Mouse (Mus musculus) stomach, embryonic 15.5 days (tissue): ENCODE measurements at regions not wholly inside any gene's neighbourhood (a gene's known extent, or its start where the extent isn't known, plus 50 kb on each side); places are given as distances from the start of the nearest gene placed in this dataset.

Experiments used
- ATAC-seq: fragments of 200-750 bp; cut with Nextera tagmentation; 2 replicates; pipeline ENCODE4 v1.8.0; 2017; ENCODE audit warnings: low read depth, moderate number of reproducible peaks, moderate TSS enrichment; ENCODE audit not compliant: insufficient read depth, low FRiP score
- H3K27ac ChIP-seq: fragments of 300-500 bp; sonication (generic); 2 replicates; pipeline ENCODE4 v1.5.1; 2015; ENCODE audit warnings: mild to moderate bottlenecking, inconsistent platforms
- H3K27me3 ChIP-seq: fragments of 300-500 bp; sonication (generic); replicated peaks from 2 replicates; pipeline ENCODE4 v1.6.1; 2015; ENCODE audit warnings: inconsistent platforms
- H3K36me3 ChIP-seq: fragments of 300-500 bp; sonication (generic); 2 replicates; pipeline ENCODE4 v1.6.1; 2015; ENCODE audit warnings: inconsistent platforms
- H3K4me1 ChIP-seq: fragments of 300-500 bp; sonication (generic); 2 replicates; pipeline ENCODE4 v1.6.1; 2015; ENCODE audit warnings: inconsistent platforms
- H3K4me2 ChIP-seq: fragments of 300-500 bp; sonication (generic); 2 replicates; pipeline ENCODE4 v1.6.1; 2015; ENCODE audit warnings: mild to moderate bottlenecking, inconsistent platforms
- H3K4me3 ChIP-seq: fragments of 300-500 bp; sonication (generic); replicated peaks from 2 replicates; pipeline ENCODE4 v1.5.1; 2015; ENCODE audit warnings: inconsistent platforms
- H3K9ac ChIP-seq: fragments of 300-500 bp; sonication (generic); 2 replicates; pipeline ENCODE4 v1.6.1; 2015; ENCODE audit warnings: inconsistent platforms
- H3K9me3 ChIP-seq: fragments of 300-500 bp; sonication (generic); 2 replicates; pipeline ENCODE4 v1.6.1; 2016; ENCODE audit warnings: inconsistent platforms
- WGBS: fragments of 180-500 bp; shearing (Covaris S2); methylation state at CpG from one replicate; pipeline ENCODE4 v1.1.7; 2015; 5-methylcytosine and 5-hydroxymethylcytosine counted together

DNA sequence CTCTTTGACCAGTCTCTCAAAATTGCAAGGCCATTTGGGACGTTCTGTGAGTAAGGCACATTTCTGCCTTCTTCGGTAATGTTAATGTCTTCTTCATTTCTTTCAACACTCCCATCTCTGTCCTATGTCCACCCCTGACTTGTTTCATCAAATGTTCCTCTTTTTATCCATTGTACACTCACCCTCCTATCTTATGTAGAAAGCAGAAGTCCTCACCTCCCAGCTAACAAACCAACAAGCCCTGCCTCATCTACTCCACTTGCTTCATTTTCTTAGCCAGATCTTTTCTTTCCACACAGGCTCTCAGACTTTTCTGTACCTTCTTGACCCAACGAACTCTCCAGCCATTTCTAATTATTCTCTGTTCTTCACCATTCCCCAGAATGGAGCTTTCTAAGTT lies 179.2 kb upstream of the Cnr1 start:
- no peak overlapping the region for H3K4me2 ChIP-seq
- H3K9ac ChIP-seq, result no peak overlapping the region
- H3K4me1 ChIP-seq, result no peaks in the 10 kb centered on the region
- H3K36me3 ChIP-seq, result no peaks in the 10 kb centered on the region
- H3K9me3 ChIP-seq, result no peaks in the 10 kb centered on the region
- 80% methylated on average over 3 of the region's 3 CpGs for WGBS
- no peaks in the 10 kb centered on the region for H3K27me3 ChIP-seq
- H3K4me3 ChIP-seq, result no peak overlapping the region
- ATAC-seq, result no peak
- no peak overlapping the region for H3K27ac ChIP-seq

DNA sequence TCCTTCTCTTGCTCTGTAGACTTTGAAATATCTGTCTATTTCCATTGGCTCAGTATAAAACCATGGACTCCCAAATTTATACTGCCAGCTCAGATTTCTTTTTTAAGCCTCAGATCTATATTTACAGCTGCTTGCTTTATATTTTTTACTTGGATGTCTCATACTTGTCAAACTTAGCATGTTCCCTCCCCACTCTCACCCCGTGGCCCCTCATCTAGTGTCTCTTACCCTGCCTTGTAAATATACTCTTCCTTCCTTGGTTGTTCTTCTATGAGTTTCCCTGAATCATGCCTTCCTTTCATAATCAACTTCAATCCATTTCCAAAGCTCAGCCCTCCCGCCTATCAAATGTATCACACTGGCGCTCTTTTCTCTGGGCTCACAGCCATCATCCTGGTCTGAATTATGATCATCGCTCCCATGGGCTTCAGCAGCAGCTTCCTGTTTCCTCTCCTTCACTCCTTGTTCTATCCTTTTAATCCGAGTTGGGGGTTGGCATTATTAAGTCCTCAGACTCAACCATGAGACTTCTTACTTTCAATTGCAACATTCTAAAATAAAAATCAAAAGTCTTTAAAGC lies 177.0 kb upstream of the Cnr1 start:
- no peak overlapping the region for H3K9ac ChIP-seq
- H3K27ac ChIP-seq, result no peak overlapping the region
- H3K27me3 ChIP-seq, result no peaks in the 10 kb centered on the region
- H3K9me3 ChIP-seq, result no peaks in the 10 kb centered on the region
- WGBS, result 72% methylated on average over 5 of the region's 5 CpGs
- no peak overlapping the region for H3K4me2 ChIP-seq
- ATAC-seq, result no peak
- H3K4me3 ChIP-seq, result no peak overlapping the region
- H3K36me3 ChIP-seq, result no peaks in the 10 kb centered on the region
- H3K4me1 ChIP-seq, result no peaks in the 10 kb centered on the region

DNA sequence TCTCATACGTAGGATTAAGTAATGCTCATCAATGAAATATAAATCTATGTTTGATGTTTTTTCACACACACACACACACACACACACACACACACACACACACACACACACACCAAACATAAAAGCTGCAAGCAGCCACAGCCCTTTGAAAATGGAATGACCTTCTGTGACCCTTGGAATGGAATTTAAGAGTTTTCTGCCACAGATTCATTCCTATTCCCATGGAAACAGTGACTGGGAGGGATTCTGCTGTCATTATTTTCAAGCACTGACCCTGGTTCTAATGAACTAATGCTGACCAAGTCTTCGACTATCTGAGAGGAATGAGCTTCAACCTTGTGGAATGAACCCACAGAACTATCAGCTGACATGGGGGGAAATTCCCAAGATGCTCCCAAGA lies 156.7 kb upstream of the Cnr1 start:
- Histone ChIP-seq H3K36me3 (no peaks in the 10 kb centered on the region), H3K27ac (no peak overlapping the region), H3K9me3 (no peaks in the 10 kb centered on the region), H3K4me3 (no peak overlapping the region), H3K4me1 (no peaks in the 10 kb centered on the region), H3K9ac (no peak overlapping the region), H3K27me3 (no peaks in the 10 kb centered on the region), H3K4me2 (no peak overlapping the region)
- 61% methylated on average over 2 of the region's 2 CpGs for WGBS
- no peak for ATAC-seq

DNA sequence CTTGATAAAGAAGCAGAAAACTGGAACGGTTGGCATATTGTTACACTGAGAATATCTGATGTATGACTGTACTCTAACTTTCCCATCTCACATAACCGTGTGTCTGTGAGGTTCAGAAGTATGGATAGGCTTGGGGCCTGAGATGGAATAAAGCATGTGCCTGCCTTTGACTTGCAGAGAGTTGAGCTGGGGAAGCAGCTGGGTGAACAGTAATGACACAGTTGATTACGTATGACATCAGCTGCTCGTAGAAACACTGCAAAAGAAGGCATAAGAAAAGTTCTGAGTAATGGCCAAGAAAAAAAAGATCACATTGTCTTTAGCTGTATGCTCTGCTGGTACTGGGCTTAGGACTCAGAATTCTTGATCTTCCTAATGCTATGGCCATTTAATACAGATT lies 138.4 kb upstream of the Cnr1 start:
- ATAC-seq, result no peak
- H3K27ac ChIP-seq, result no peak overlapping the region
- WGBS, result 80% methylated on average over 4 of the region's 4 CpGs
- no peaks in the 10 kb centered on the region for H3K4me1 ChIP-seq
- no peak overlapping the region for H3K4me2 ChIP-seq
- H3K4me3 ChIP-seq, result no peak overlapping the region
- H3K36me3 ChIP-seq, result no peaks in the 10 kb centered on the region
- H3K9me3 ChIP-seq, result no peaks in the 10 kb centered on the region
- H3K27me3 ChIP-seq, result no peaks in the 10 kb centered on the region
- H3K9ac ChIP-seq, result no peak overlapping the region

DNA sequence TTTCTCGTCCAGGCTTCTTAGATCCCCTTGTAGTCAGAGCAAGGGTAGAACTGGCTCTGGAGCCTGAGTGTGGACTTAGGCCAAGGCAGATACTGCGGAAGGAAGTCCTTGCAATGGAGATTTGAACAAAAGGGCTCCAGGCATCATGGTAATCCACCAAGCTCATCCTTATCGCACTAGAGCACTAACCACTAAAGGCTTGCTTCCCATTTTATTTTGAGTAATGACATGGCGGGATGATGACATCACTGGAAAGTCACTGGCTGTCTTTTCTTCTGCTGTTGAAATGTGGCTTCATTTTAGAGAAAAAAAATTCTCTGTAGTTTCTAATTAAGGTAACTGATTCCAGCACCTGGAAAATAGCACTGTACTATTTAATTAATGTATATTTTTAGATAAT lies 137.4 kb upstream of the Cnr1 start:
- Histone ChIP-seq H3K4me2 (no peak overlapping the region), H3K9ac (no peak overlapping the region), H3K27ac (no peak overlapping the region), H3K9me3 (no peaks in the 10 kb centered on the region), H3K36me3 (no peaks in the 10 kb centered on the region), H3K27me3 (no peaks in the 10 kb centered on the region), H3K4me1 (no peaks in the 10 kb centered on the region), H3K4me3 (no peak overlapping the region)
- WGBS, result 89% methylated on average over 4 of the region's 4 CpGs
- no peak for ATAC-seq

DNA sequence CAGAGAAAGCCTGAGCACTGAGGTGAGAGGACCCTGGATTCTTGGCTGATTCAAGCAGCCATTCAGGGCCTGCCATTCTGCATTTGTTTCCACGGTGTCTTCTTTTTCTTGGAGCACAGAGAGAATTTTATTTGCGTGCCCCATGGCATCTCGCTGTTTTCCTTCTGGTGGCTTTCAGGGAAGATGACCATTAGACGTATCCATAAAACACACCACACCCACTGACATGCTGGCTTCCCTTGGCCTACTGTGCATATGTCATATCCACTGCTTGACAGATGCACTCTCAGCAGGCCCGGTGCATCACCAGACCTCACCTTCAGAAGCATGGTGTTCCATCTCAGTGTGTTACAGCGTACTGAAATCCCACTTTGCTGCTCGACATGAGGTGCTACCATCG lies 131.0 kb upstream of the Cnr1 start:
- no peak overlapping the region for H3K4me3 ChIP-seq
- WGBS, result 92% methylated on average over 8 of the region's 8 CpGs
- no peak overlapping the region for H3K4me2 ChIP-seq
- H3K9ac ChIP-seq, result no peak overlapping the region
- no peaks in the 10 kb centered on the region for H3K9me3 ChIP-seq
- ATAC-seq, result no peak
- H3K36me3 ChIP-seq, result no peaks in the 10 kb centered on the region
- no peak overlapping the region for H3K27ac ChIP-seq
- H3K4me1 ChIP-seq, result no peaks in the 10 kb centered on the region
- no peaks in the 10 kb centered on the region for H3K27me3 ChIP-seq

DNA sequence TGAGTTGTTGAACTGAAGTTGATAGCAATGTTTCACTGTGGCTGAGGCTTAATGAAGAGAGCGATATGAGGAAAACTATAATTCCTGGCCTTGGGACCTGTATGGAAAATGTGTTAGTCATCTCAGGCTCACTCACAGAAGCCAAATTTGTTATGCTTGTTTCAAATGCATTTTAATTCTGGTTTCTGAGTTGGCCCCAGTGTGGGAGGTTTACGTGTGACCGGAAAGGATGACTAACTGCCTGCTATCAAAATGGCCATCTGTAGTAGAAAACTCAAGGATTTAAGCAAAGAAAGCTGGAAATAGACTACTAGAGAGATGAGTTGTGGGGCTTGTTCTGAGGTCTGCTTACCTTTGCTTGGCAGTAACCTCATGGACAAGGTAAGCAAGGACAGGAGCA lies 128.9 kb upstream of the Cnr1 start:
- no peak for ATAC-seq
- WGBS, result 93% methylated on average over 3 of the region's 3 CpGs
- Histone ChIP-seq H3K27me3 (no peaks in the 10 kb centered on the region), H3K36me3 (no peaks in the 10 kb centered on the region), H3K4me2 (no peak overlapping the region), H3K27ac (no peak overlapping the region), H3K4me1 (no peaks in the 10 kb centered on the region), H3K9me3 (no peaks in the 10 kb centered on the region), H3K9ac (no peak overlapping the region), H3K4me3 (no peak overlapping the region)

DNA sequence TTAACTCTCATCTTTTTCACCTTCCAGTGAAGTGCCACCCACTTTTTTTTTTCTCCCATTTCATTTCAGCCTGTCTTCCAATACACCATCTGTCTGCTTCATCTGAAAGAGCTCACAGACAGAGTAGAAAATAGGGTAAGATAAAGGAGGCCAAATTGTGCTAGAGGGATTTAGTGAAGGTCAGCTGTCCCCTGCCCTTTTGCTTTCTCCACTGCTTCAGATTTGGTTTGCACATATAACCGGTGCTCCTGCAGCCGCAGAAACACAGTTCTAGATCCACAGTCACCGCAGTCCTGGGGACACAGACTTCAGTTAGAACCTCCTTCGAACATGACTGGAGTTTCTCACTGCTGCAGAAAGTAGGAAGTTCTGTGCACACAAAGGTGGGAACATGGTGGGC lies 126.4 kb upstream of the Cnr1 start:
- WGBS, result 93% methylated on average over 4 of the region's 4 CpGs
- Histone ChIP-seq H3K9me3 (no peaks in the 10 kb centered on the region), H3K4me3 (no peak overlapping the region), H3K4me1 (no peaks in the 10 kb centered on the region), H3K27ac (no peak overlapping the region), H3K9ac (no peak overlapping the region), H3K4me2 (no peak overlapping the region), H3K27me3 (no peaks in the 10 kb centered on the region), H3K36me3 (no peaks in the 10 kb centered on the region)
- ATAC-seq, result no peak

DNA sequence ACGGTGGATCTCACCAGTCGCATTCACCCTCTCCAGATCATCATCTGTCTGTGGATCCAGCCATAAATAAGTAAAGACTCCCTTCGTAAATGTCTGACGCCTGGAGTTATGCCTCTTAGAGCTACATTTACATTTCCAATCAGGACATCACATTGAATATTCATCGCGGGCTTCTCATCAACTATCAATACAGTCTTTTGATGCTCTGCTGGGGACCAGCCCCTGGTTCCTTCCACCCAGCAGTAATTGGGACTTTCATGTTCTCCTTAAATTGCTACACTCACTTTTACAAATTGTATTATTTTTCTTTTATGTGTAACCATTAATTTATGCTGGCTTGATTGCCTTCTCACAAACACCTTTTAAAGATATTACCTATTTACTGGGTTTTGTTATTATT lies 125.7 kb upstream of the Cnr1 start:
- no peak overlapping the region for H3K27ac ChIP-seq
- no peaks in the 10 kb centered on the region for H3K9me3 ChIP-seq
- no peak for ATAC-seq
- WGBS, result 85% methylated on average over 6 of the region's 6 CpGs
- no peaks in the 10 kb centered on the region for H3K27me3 ChIP-seq
- no peaks in the 10 kb centered on the region for H3K36me3 ChIP-seq
- H3K9ac ChIP-seq, result no peak overlapping the region
- no peaks in the 10 kb centered on the region for H3K4me1 ChIP-seq
- H3K4me2 ChIP-seq, result no peak overlapping the region
- H3K4me3 ChIP-seq, result no peak overlapping the region

DNA sequence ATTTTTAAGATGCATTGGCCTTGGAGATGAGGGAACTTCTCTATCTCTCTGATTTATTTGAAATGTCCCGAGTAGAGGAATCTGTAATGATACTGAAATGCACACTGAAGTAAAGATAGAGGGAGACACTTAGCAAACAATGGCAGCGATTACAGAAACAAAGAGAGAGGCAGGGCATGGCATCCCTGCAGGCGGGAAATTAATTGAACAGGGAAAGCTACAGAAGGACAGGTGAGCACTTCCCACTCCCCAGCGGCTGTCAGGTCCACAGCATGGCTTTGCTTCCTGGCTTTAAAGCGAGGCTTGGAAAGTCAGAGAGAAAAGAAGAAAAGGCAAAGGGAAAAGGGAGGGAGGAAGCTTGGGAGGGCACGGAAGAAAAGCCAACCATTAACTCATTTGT lies 125.3 kb upstream of the Cnr1 start:
- Histone ChIP-seq H3K4me1 (no peaks in the 10 kb centered on the region), H3K9me3 (no peaks in the 10 kb centered on the region), H3K36me3 (no peaks in the 10 kb centered on the region), H3K4me3 (no peak overlapping the region), H3K27me3 (no peaks in the 10 kb centered on the region), H3K9ac (no peak overlapping the region), H3K4me2 (no peak overlapping the region), H3K27ac (no peak overlapping the region)
- ATAC-seq, result no peak
- 46% methylated on average over 6 of the region's 6 CpGs for WGBS

DNA sequence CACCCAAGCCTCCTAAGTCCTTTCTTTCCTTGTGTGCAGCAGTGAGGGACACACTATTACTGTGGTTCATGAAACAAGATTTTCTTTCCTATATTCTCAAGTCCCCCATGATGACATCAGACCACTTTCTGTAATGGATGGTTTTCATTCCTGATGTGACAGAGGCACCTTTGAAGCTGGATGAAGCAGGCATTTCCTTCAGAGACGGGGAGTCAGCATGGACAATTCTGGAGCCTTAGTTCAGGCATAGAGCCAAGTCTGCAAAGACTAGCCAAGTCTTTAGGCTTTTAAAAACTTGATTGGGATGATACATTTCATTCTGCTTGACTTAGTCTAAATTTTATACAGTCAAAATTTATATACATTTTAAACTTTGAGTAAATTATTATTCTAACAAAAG lies 124.6 kb upstream of the Cnr1 start:
- Histone ChIP-seq H3K4me3 (no peak overlapping the region), H3K4me1 (no peaks in the 10 kb centered on the region), H3K27me3 (no peaks in the 10 kb centered on the region), H3K9ac (no peak overlapping the region), H3K4me2 (no peak overlapping the region), H3K9me3 (no peaks in the 10 kb centered on the region), H3K36me3 (no peaks in the 10 kb centered on the region), H3K27ac (no peak overlapping the region)
- WGBS, result 16% methylated on average over 1 of the region's 1 CpGs
- no peak for ATAC-seq

DNA sequence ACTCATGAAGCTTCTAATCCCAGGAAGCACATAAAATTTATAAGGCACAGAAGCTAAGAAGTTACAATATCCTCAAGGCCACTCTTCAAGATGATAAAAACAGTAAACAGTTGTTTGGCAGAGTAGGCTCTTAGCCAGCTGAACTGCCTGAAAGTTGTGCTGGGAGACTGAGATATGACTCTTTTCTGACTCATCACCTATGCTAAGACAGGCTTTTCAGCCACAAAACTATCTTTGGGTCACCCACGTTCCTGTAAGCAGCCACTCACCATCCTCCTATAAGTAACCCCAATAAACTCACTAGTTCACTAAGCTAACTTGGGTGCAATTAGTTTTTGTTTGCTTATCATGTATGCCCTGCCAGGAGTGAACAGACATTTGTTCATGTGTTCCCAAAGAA lies 112.1 kb upstream of the Cnr1 start:
- no peak for ATAC-seq
- Histone ChIP-seq H3K4me1 (no peaks in the 10 kb centered on the region), H3K9ac (no peak overlapping the region), H3K27ac (no peak overlapping the region), H3K36me3 (no peaks in the 10 kb centered on the region), H3K4me3 (no peak overlapping the region), H3K27me3 (no peaks in the 10 kb centered on the region), H3K9me3 (no peaks in the 10 kb centered on the region), H3K4me2 (no peak overlapping the region)
- 48% methylated on average over 1 of the region's 1 CpGs for WGBS

DNA sequence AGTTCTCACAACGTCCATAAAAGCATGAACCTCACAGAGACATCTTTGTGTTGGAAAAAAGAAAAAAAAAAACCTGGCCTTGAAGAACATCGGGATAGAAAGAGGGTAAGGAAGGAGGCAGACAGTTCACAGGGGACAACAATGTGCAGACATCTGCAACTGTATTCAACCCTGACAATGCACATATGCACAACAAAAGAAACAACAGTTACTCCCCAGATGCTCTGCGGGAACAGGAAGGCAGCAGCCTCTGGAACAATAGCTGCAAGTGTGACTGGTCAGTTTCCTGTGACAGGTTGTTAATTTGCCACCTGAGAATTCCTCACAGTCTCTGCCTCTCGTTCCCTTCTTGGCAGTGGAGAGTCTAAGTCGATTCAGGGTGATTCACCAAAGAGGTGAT lies 100.5 kb upstream of the Cnr1 start:
- no peak overlapping the region for H3K27ac ChIP-seq
- WGBS, result 10% methylated on average over 5 of the region's 5 CpGs
- no peaks in the 10 kb centered on the region for H3K36me3 ChIP-seq
- H3K4me1 ChIP-seq, result no peaks in the 10 kb centered on the region
- H3K9ac ChIP-seq, result no peak overlapping the region
- no peaks in the 10 kb centered on the region for H3K27me3 ChIP-seq
- H3K9me3 ChIP-seq, result no peaks in the 10 kb centered on the region
- no peak overlapping the region for H3K4me2 ChIP-seq
- ATAC-seq, result no peak
- H3K4me3 ChIP-seq, result no peak overlapping the region
